Mouse (Mus musculus) midbrain, embryonic 16.5 days (tissue): Measurements from ENCODE around the gene Rars2. TPM values are rescaled to one million over a fixed set of nuclear protein-coding genes. Genes with fewer than 3 reads are reported as not detected.

Experiments
- ATAC-seq: fragments of 200-750 bp; cut with Nextera tagmentation; 2 replicates; pipeline ENCODE4 v1.8.0; 2017; ENCODE audit warnings: moderate TSS enrichment
- H3K27ac ChIP-seq: fragments of 300-500 bp; sonication (generic); 2 replicates; pipeline ENCODE4 v1.5.1; 2014; ENCODE audit warnings: mild to moderate bottlenecking, low read length, mixed read lengths
- H3K27me3 ChIP-seq: fragments of 300-500 bp; sonication (generic); 2 replicates; pipeline ENCODE4 v1.6.1; 2014; ENCODE audit warnings: low read depth, low read length, mixed read lengths; ENCODE audit not compliant: control insufficient read depth, insufficient read depth
- H3K36me3 ChIP-seq: fragments of 300-500 bp; sonication (generic); 2 replicates; pipeline ENCODE4 v1.6.1; 2014; ENCODE audit warnings: mild to moderate bottlenecking, low read length, moderate library complexity, mixed read lengths; ENCODE audit not compliant: control insufficient read depth, insufficient read depth
- H3K4me1 ChIP-seq: fragments of 300-500 bp; sonication (generic); 2 replicates; pipeline ENCODE4 v1.6.1; 2014; ENCODE audit warnings: mild to moderate bottlenecking, low read length, mixed read lengths; ENCODE audit not compliant: control insufficient read depth, insufficient read depth
- H3K4me2 ChIP-seq: fragments of 300-500 bp; sonication (generic); 2 replicates; pipeline ENCODE4 v1.6.1; 2014; ENCODE audit warnings: mild to moderate bottlenecking, low read length, mixed read lengths
- H3K4me3 ChIP-seq: fragments of 300-500 bp; sonication (generic); 2 replicates; pipeline ENCODE4 v1.5.1; 2014; ENCODE audit warnings: low read depth, mild to moderate bottlenecking, low read length, moderate library complexity, mixed read lengths
- H3K9ac ChIP-seq: fragments of 300-500 bp; sonication (generic); 2 replicates; pipeline ENCODE4 v1.6.1; 2014; ENCODE audit warnings: low read depth, low read length, mixed read lengths
- H3K9me3 ChIP-seq: fragments of 300-500 bp; sonication (generic); replicated peaks from 2 replicates; pipeline ENCODE4 v1.6.1; 2014; ENCODE audit warnings: mild to moderate bottlenecking, low read length, mixed read lengths; ENCODE audit not compliant: control insufficient read depth, poor library complexity, severe bottlenecking
- WGBS: fragments of 180-500 bp; shearing (Covaris S2); extraction: QIAGEN DNeasy Blood & Tissue Kit; methylation state at CpG from one replicate; pipeline ENCODE4 v1.1.7; 2014; 5-methylcytosine and 5-hydroxymethylcytosine counted together
- polyA plus RNA-seq: library from polyadenylated mRNA; unstranded; fragments of >200 nt; fragmentation: Nextera tagmentation; extraction: Ambion mirVana; gene quantifications from 2 replicates; pipeline ENCODE4 v1.2.1, GENCODE M21; 2015

Gene Rars2
- polyA plus RNA-seq, 1 experiment from 2014 or later: 50.4 TPM

- Histone ChIP-seq H3K4me2 (no peak overlapping the region), H3K36me3 (no peaks in the 10 kb centered on the region), H3K27ac (no peak overlapping the region), H3K9me3 (no peaks in the 10 kb centered on the region), H3K27me3 (no peaks in the 10 kb centered on the region), H3K4me1 (no peaks in the 10 kb centered on the region), H3K9ac (no peak overlapping the region), H3K4me3 (no peak overlapping the region)
- WGBS: 98% methylated on average over 11 of the region's 11 CpGs
- ATAC-seq: no peak
These were observed 87.5 kb downstream of the Rars2 start for GRCm38 (mm10) chr4:34702231-34702630.

- Histone ChIP-seq H3K27ac (no peak overlapping the region), H3K27me3 (no peaks in the 10 kb centered on the region), H3K4me2 (no peak overlapping the region), H3K4me3 (no peak overlapping the region), H3K9ac (no peak overlapping the region), H3K9me3 (no peaks in the 10 kb centered on the region), H3K36me3 (no peaks in the 10 kb centered on the region), H3K4me1 (no peaks in the 10 kb centered on the region)
- WGBS: 78% methylated on average over 4 of the region's 4 CpGs
- no peak for ATAC-seq
These were observed 88.3 kb downstream of the Rars2 start for GRCm38 (mm10) chr4:34703029-34703428.

DNA sequence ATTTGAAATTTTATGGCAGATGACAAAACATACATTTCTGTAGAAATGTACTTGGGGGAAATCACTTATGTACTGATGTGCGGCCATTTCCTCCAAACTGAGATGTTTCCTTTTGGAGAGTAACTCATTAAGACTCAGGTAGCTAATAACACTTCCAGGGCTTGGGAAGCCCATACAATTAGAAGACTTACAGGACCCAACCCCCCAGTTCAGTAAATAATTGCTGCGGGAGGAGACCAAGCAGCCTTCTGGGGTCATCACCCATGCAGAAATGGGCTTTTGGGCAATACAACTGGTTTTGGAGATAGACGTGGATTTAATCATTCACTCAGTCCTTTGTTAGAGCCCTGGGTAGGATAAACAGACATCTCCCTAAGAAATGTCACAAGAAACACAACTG is 92.5 kb downstream of the Rars2 start:
- WGBS: 83% methylated on average over 3 of the region's 3 CpGs
- Histone ChIP-seq H3K4me1 (no peaks in the 10 kb centered on the region), H3K4me2 (no peak overlapping the region), H3K36me3 (no peaks in the 10 kb centered on the region), H3K27me3 (no peaks in the 10 kb centered on the region), H3K9ac (no peak overlapping the region), H3K27ac (no peak overlapping the region), H3K4me3 (no peak overlapping the region), H3K9me3 (no peaks in the 10 kb centered on the region)
- no peak for ATAC-seq

GRCm38 (mm10) chr4:34708127-34708526 is 93.4 kb downstream of the Rars2 start:
- Histone ChIP-seq H3K4me2 (no peak overlapping the region), H3K9me3 (no peaks in the 10 kb centered on the region), H3K27me3 (no peaks in the 10 kb centered on the region), H3K4me1 (no peaks in the 10 kb centered on the region), H3K36me3 (no peaks in the 10 kb centered on the region), H3K27ac (no peak overlapping the region), H3K4me3 (no peak overlapping the region), H3K9ac (no peak overlapping the region)
- 86% methylated on average over 3 of the region's 3 CpGs for WGBS
- ATAC-seq: no peak

Other genes starting within 250 kb of the Rars2 start
- 68.4 and 81.2 TPM in 2 replicates for gene Akirin2, start 64.0 kb upstream of the Rars2 start, polyA plus RNA-seq
- gene Orc3, start within 50 bp of the Rars2 start, polyA plus RNA-seq: 78.6 and 86.0 TPM in 2 replicates
- gene Slc35a1, start 72.5 kb downstream of the Rars2 start, polyA plus RNA-seq: 47.3 and 48.7 TPM in 2 replicates
- 3.4 and 4.1 TPM in 2 replicates for gene Cfap206, start 115.2 kb downstream of the Rars2 start, polyA plus RNA-seq
- not detected in 2 replicates for gene Gm136, start 141.3 kb downstream of the Rars2 start, polyA plus RNA-seq
- 41.7 TPM in 2 replicates for gene Smim8, start 163.5 kb downstream of the Rars2 start, polyA plus RNA-seq